Mouse (Mus musculus): Measurements from ENCODE around the gene St8sia1. TPM values are rescaled to one million over a fixed set of nuclear protein-coding genes. Genes with fewer than 3 reads are reported as not detected.

The St8sia1 gene
- total RNA-seq, 2 experiments from 2014 or later: 31.4 to 33.5 TPM

- DNase-seq: no peak
- intact Hi-C loops (cut with DNase I): no loop called here
These were observed 126.9 kb downstream of the St8sia1 start for GRCm38 (mm10) chr6:142837326-142837725.

- peak; percentile 30 for DNase-seq
- intact Hi-C loops (cut with DNase I): no loop called here
These were observed 128.5 kb downstream of the St8sia1 start for GRCm38 (mm10) chr6:142835726-142836125.

GRCm38 (mm10) chr6:142834911-142835310, 129.3 kb downstream of the St8sia1 start:
- DNase-seq: no peak
- intact Hi-C loops (cut with DNase I): no loop called here

GRCm38 (mm10) chr6:142831706-142832105, 132.5 kb downstream of the St8sia1 start:
- DNase-seq: no peak
- intact Hi-C loops (cut with DNase I): no loop called here

- no peak for DNase-seq
- intact Hi-C loops (cut with DNase I): no loop called here
These were observed 133.0 kb downstream of the St8sia1 start for GRCm38 (mm10) chr6:142831243-142831642.

- no peak for DNase-seq
- intact Hi-C loops (cut with DNase I): no loop called here
These were observed 134.0 kb downstream of the St8sia1 start for GRCm38 (mm10) chr6:142830221-142830620.

- DNase-seq: no peak
- intact Hi-C loops (cut with DNase I): no loop called here
These were observed 138.8 kb downstream of the St8sia1 start for GRCm38 (mm10) chr6:142825449-142825848.

- DNase-seq: no peak
These were observed 141.1 kb downstream of the St8sia1 start for GRCm38 (mm10) chr6:142823008-142823787.

GRCm38 (mm10) chr6:142818306-142818705, 145.9 kb downstream of the St8sia1 start:
- DNase-seq: no peak
- intact Hi-C loops (cut with DNase I): no loop called here

More at GRCm38 (mm10) chr6:142823008-142823787, 141.1 kb downstream of the St8sia1 start:
- intact Hi-C loops (cut with DNase I): no loop called here

GRCm38 (mm10) chr6:142815513-142815912, 148.7 kb downstream of the St8sia1 start:
- intact Hi-C loops (cut with DNase I): no loop called here
- DNase-seq: no peak

GRCm38 (mm10) chr6:142814495-142814921, 149.7 kb downstream of the St8sia1 start:
- peak; percentile 93 for DNase-seq
- intact Hi-C loops (cut with DNase I): no loop called here

GRCm38 (mm10) chr6:142814011-142814410, 150.2 kb downstream of the St8sia1 start:
- intact Hi-C loops (cut with DNase I): no loop called here
- DNase-seq: no peak

- intact Hi-C loops (cut with DNase I): no loop called here
- no peak for DNase-seq
These were observed 151.3 kb downstream of the St8sia1 start for GRCm38 (mm10) chr6:142812969-142813368.

- DNase-seq: no peak
These were observed 154.0 kb downstream of the St8sia1 start for GRCm38 (mm10) chr6:142810239-142810638.

GRCm38 (mm10) chr6:142809373-142810098, 154.7 kb downstream of the St8sia1 start:
- no peak for DNase-seq
- intact Hi-C loops (cut with DNase I): no loop called here

More at GRCm38 (mm10) chr6:142810239-142810638, 154.0 kb downstream of the St8sia1 start:
- intact Hi-C loops (cut with DNase I): no loop called here

- intact Hi-C loops (cut with DNase I): no loop called here
These were observed 157.9 kb downstream of the St8sia1 start for GRCm38 (mm10) chr6:142806326-142806725.

GRCm38 (mm10) chr6:142804402-142804801, 159.8 kb downstream of the St8sia1 start, which contains the start of gene Sult6b2:
Gene Sult6b2, minus strand, starts transcription at chr6:142804502.
- no peak for DNase-seq
- intact Hi-C loops (cut with DNase I): no loop called here

More at GRCm38 (mm10) chr6:142806326-142806725, 157.9 kb downstream of the St8sia1 start:
- DNase-seq: no peak

GRCm38 (mm10) chr6:142802617-142803525, 161.4 kb downstream of the St8sia1 start:
- no peak for DNase-seq
- intact Hi-C loops (cut with DNase I): no loop called here

GRCm38 (mm10) chr6:142801687-142802086, 162.6 kb downstream of the St8sia1 start:
- intact Hi-C loops (cut with DNase I): no loop called here
- no peak for DNase-seq

- intact Hi-C loops (cut with DNase I): no loop called here
- no peak for DNase-seq
These were observed 164.4 kb downstream of the St8sia1 start for GRCm38 (mm10) chr6:142799704-142800374.
